Mouse (Mus musculus) kidney, adult 10 weeks (tissue): ENCODE measurements around the gene L3mbtl2. TPM values are rescaled to one million over a fixed set of nuclear protein-coding genes. Genes with fewer than 3 reads are reported as not detected.

ENCODE experiments used
- polyA plus RNA-seq: library from polyadenylated mRNA; stranded (reverse); fragments of 350-450 nt; fragmentation: Illumina TruSeq; extraction: RNeasy Lipid Tissue Mini Kit (QIAGEN cat#74804); gene quantifications from one replicate; pipeline ENCODE4 v1.2.3, GENCODE M21; 2014; ENCODE audit warnings: low read depth, low replicate concordance

Gene L3mbtl2
- 1.1 TPM for polyA plus RNA-seq

GRCm38 (mm10) chr15:81663697-81664561, at the start of gene L3mbtl2:
TSS of gene L3mbtl2 (plus strand) at chr15:81663889.

GRCm38 (mm10) chr15:81697175-81697574, 33.5 kb downstream of the L3mbtl2 start, which contains the start of gene Chadl:
TSS of gene Chadl (minus strand) at chr15:81697287.

Other genes with a start within 250 kb of the L3mbtl2 start
- gene Rbx1, start 197.6 kb upstream of the L3mbtl2 start, polyA plus RNA-seq = 130 TPM
- 67.4 TPM for gene Ep300, start 78.5 kb upstream of the L3mbtl2 start, polyA plus RNA-seq
- not detected for gene Chadl, start 33.4 kb downstream of the L3mbtl2 start, polyA plus RNA-seq
- 10.5 TPM for gene Zc3h7b, start 81.2 kb downstream of the L3mbtl2 start, polyA plus RNA-seq
- gene Rangap1, start 81.6 kb downstream of the L3mbtl2 start, polyA plus RNA-seq = 4.1 TPM
- gene Tef, start 138.5 kb downstream of the L3mbtl2 start, polyA plus RNA-seq = 27.4 TPM
- gene Tob2, start 194.9 kb downstream of the L3mbtl2 start, polyA plus RNA-seq = 5.7 TPM
- gene Phf5a, start 208.0 kb downstream of the L3mbtl2 start, polyA plus RNA-seq = 11.7 TPM
- 165 TPM for gene Aco2, start 208.4 kb downstream of the L3mbtl2 start, polyA plus RNA-seq